Mouse (Mus musculus) hindbrain, embryonic 11.5 days (tissue): ENCODE data around the gene Sspn. TPM values are rescaled to one million over a fixed set of nuclear protein-coding genes. Genes with fewer than 3 reads are reported as not detected.

Experiments used
- ATAC-seq: fragments of 200-750 bp; cut with Nextera tagmentation; 2 replicates; pipeline ENCODE4 v1.8.0; 2017; ENCODE audit warnings: mild to moderate bottlenecking, moderate TSS enrichment, moderate library complexity; ENCODE audit not compliant: low FRiP score
- DNase-seq: peaks from one replicate; pipeline ENCODE4 v3.0.0-alpha.2; 2015; ENCODE audit warnings: low spot score
- H3K27ac ChIP-seq: fragments of 300-500 bp; sonication (generic); 2 replicates; pipeline ENCODE4 v1.5.1; 2014; ENCODE audit warnings: mild to moderate bottlenecking, low read depth, low read length
- H3K27me3 ChIP-seq: fragments of 300-500 bp; sonication (generic); 2 replicates; pipeline ENCODE4 v1.6.1; 2014; ENCODE audit warnings: mild to moderate bottlenecking, low read length, moderate library complexity, mixed read lengths; ENCODE audit not compliant: control insufficient read depth, insufficient read depth
- H3K36me3 ChIP-seq: fragments of 300-500 bp; sonication (generic); 2 replicates; pipeline ENCODE4 v1.6.1; 2014; ENCODE audit warnings: mild to moderate bottlenecking, low read length, moderate library complexity, mixed read lengths; ENCODE audit not compliant: control insufficient read depth, insufficient read depth
- H3K4me1 ChIP-seq: fragments of 300-500 bp; sonication (generic); replicated peaks from 2 replicates; pipeline ENCODE4 v1.6.1; 2014; ENCODE audit warnings: low read length, mixed read lengths; ENCODE audit not compliant: control insufficient read depth, insufficient read depth
- H3K4me2 ChIP-seq: fragments of 300-500 bp; sonication (generic); replicated peaks from 2 replicates; pipeline ENCODE4 v1.6.1; 2014; ENCODE audit warnings: mild to moderate bottlenecking, low read depth, low read length
- H3K4me3 ChIP-seq: fragments of 300-500 bp; sonication (generic); 2 replicates; pipeline ENCODE4 v1.5.1; 2014; ENCODE audit warnings: low read depth, low read length
- H3K9ac ChIP-seq: fragments of 300-500 bp; sonication (generic); 2 replicates; pipeline ENCODE4 v1.6.1; 2014; ENCODE audit warnings: low read depth, low read length
- H3K9me3 ChIP-seq: fragments of 300-500 bp; sonication (generic); 2 replicates; pipeline ENCODE4 v1.6.1; 2016; ENCODE audit warnings: low read length; ENCODE audit not compliant: control insufficient read depth
- WGBS: fragments of 180-500 bp; shearing (Covaris S2); extraction: QIAGEN DNeasy Blood & Tissue Kit; methylation state at CpG from one replicate; pipeline ENCODE4 v1.1.7; 2014; 5-methylcytosine and 5-hydroxymethylcytosine counted together
- polyA plus RNA-seq: library from polyadenylated mRNA; unstranded; fragments of >200 nt; fragmentation: Nextera tagmentation; extraction: Ambion mirVana; gene quantifications from 2 replicates; pipeline ENCODE4 v1.2.1, GENCODE M21; 2014

Sspn gene
- polyA plus RNA-seq, 1 experiment from 2014 or later = 2.3 TPM

- 51% methylated on average over 5 of the region's 5 CpGs for WGBS
- H3K27ac ChIP-seq = no peak overlapping the region
Observed at GRCm38 (mm10) chr6:145973356-145973755, 41.9 kb downstream of the Sspn start.

DNA sequence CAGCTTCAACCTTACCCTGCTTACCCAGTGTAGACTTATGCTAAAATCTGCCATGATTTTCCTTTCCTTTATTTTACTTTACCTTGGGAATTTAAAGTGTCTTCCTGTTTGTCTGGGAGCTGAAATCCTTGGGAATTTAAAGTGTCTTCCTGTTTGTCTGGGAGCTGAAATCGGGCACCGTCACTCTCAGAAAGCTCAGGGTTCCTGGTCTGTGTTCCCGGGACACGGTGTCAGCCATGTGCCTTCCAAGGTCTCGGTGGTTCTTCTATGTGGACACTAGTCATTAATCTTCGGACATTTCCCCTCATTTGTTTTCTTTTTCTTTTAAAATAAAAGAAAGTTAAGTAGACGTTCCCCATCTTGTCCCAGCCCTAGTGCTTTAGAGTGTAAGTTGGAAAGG is 43.3 kb downstream of the Sspn start:
- H3K27ac ChIP-seq = no peak overlapping the region
- H3K4me3 ChIP-seq = no peak overlapping the region
- no peak overlapping the region for H3K4me2 ChIP-seq
- no peaks in the 10 kb centered on the region for H3K36me3 ChIP-seq
- no peak overlapping the region for H3K9ac ChIP-seq
- WGBS = 81% methylated on average over 7 of the region's 7 CpGs
- no peaks in the 10 kb centered on the region; the same call in 1 of the 2 replicates for H3K27me3 ChIP-seq
- H3K9me3 ChIP-seq = no peaks in the 10 kb centered on the region
- no peak for ATAC-seq
- no peak for DNase-seq
- no peaks in the 10 kb centered on the region for H3K4me1 ChIP-seq

More at GRCm38 (mm10) chr6:145973356-145973755, 41.9 kb downstream of the Sspn start:
- H3K27me3 ChIP-seq = no peaks in the 10 kb centered on the region; the same call in 1 of the 2 replicates
- no peak overlapping the region for H3K4me3 ChIP-seq
- no peak overlapping the region for H3K9ac ChIP-seq
- H3K4me1 ChIP-seq = no peaks in the 10 kb centered on the region
- no peaks in the 10 kb centered on the region for H3K9me3 ChIP-seq
- no peak overlapping the region for H3K4me2 ChIP-seq
- DNase-seq = no peak
- ATAC-seq = no peak
- no peaks in the 10 kb centered on the region for H3K36me3 ChIP-seq

DNA sequence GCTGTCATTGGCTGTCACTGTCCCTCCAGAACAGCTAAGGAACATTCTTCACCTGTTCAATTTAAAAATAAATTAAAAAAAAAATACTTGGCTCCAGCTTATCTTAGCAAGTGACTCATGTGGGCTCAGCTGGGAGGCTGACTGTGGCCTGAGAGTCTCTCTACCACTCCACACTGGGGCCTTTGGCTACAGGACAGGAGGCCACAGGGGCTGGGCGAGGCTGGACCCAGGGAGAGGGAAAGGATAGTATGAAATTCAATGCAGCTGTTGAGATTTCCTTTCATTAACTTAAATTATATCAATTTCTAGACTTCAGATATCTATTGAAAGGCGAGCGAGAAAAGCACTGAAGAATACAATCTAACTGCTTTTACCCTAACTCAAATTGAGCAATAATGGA is 45.9 kb downstream of the Sspn start:
- Histone ChIP-seq H3K4me1 (no peaks in the 10 kb centered on the region), H3K27me3 (no peaks in the 10 kb centered on the region; the same call in 1 of the 2 replicates), H3K9me3 (no peaks in the 10 kb centered on the region), H3K4me3 (no peak overlapping the region), H3K4me2 (no peak overlapping the region), H3K9ac (no peak overlapping the region), H3K36me3 (no peaks in the 10 kb centered on the region), H3K27ac (no peak overlapping the region)
- WGBS = 85% methylated on average over 3 of the region's 3 CpGs
- ATAC-seq (no peak), DNase-seq (no peak)

GRCm38 (mm10) chr6:145977771-145978450 is 46.5 kb downstream of the Sspn start:
- WGBS = 77% methylated on average over 8 of the region's 8 CpGs
- DNase-seq (no peak), ATAC-seq (no peak)
- H3K27ac ChIP-seq = no peak overlapping the region
- no peak overlapping the region for H3K9ac ChIP-seq
- H3K9me3 ChIP-seq = no peaks in the 10 kb centered on the region
- no peaks in the 10 kb centered on the region for H3K36me3 ChIP-seq
- no peaks in the 10 kb centered on the region; the same call in 1 of the 2 replicates for H3K27me3 ChIP-seq
- H3K4me1 ChIP-seq = no peaks in the 10 kb centered on the region
- H3K4me3 ChIP-seq = no peak overlapping the region
- H3K4me2 ChIP-seq = no peak overlapping the region

DNA sequence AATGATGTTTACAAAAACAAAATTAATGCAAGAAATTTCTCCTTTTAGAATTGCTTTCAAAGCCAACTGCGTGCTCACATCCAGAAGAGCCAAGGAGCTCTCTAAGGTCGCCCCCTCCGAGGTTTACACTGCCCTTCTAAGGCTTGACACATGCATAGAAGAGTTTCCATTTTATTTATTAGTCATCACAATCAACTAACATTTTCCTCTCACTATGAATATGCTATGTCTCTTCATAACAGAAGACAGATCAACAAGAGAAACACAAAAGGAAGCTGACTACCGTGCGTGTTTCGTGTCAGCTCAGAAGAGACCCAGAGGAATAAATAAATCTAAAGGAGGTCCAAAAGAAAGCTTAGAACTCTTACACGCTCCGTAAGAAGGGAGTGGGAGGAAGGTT is 49.6 kb downstream of the Sspn start:
- Histone ChIP-seq H3K36me3 (no peaks in the 10 kb centered on the region), H3K27ac (no peak overlapping the region), H3K27me3 (no peaks in the 10 kb centered on the region; the same call in 1 of the 2 replicates), H3K4me2 (no peak overlapping the region), H3K9ac (no peak overlapping the region), H3K4me1 (no peaks in the 10 kb centered on the region), H3K4me3 (no peak overlapping the region), H3K9me3 (no peaks in the 10 kb centered on the region)
- WGBS = 91% methylated on average over 8 of the region's 8 CpGs
- ATAC-seq = no peak
- DNase-seq = no peak

DNA sequence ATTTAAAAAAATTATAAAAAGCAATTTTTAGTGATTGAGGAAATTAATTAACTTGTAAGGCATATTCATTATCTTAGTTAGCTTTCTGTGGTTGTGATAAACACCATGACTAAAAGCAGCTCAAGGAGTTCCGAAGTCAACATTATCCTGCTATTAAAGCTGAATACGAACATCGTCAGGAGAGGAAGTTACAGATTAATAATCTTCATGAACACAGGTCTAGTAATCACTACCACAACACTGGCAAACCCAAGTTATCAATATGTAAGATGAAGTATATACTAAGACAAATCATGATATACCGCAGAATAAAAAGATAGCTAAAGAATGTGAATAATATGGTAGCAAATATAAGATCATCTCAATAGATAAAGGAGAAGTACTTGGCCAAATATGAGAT is 50.9 kb downstream of the Sspn start:
- H3K27me3 ChIP-seq = no peaks in the 10 kb centered on the region
- H3K27ac ChIP-seq = no peak overlapping the region
- no peak overlapping the region for H3K4me3 ChIP-seq
- H3K9me3 ChIP-seq = no peaks in the 10 kb centered on the region
- H3K9ac ChIP-seq = no peak overlapping the region
- no peak overlapping the region for H3K4me2 ChIP-seq
- DNase-seq = no peak
- ATAC-seq = no peak
- 98% methylated on average over 4 of the region's 4 CpGs for WGBS
- no peaks in the 10 kb centered on the region for H3K36me3 ChIP-seq
- H3K4me1 ChIP-seq = no peaks in the 10 kb centered on the region

- no peak for DNase-seq
- ATAC-seq = no peak
- 83% methylated on average over 1 of the region's 1 CpGs for WGBS
Observed at GRCm38 (mm10) chr6:145990578-145990977, 59.1 kb downstream of the Sspn start.

GRCm38 (mm10) chr6:145992526-145992925 is 61.1 kb downstream of the Sspn start:
- no peaks in the 10 kb centered on the region for H3K4me1 ChIP-seq
- no peak for ATAC-seq
- H3K27me3 ChIP-seq = no peaks in the 10 kb centered on the region
- no peak overlapping the region for H3K4me2 ChIP-seq
- H3K36me3 ChIP-seq = no peaks in the 10 kb centered on the region
- H3K4me3 ChIP-seq = no peak overlapping the region
- H3K9ac ChIP-seq = no peak overlapping the region
- 75% methylated on average over 11 of the region's 11 CpGs for WGBS
- no peak for DNase-seq
- H3K27ac ChIP-seq = no peak overlapping the region
- no peaks in the 10 kb centered on the region for H3K9me3 ChIP-seq

More at GRCm38 (mm10) chr6:145990578-145990977, 59.1 kb downstream of the Sspn start:
- H3K4me2 ChIP-seq = no peak overlapping the region
- no peaks in the 10 kb centered on the region for H3K4me1 ChIP-seq
- H3K9me3 ChIP-seq = no peaks in the 10 kb centered on the region
- H3K27ac ChIP-seq = no peak overlapping the region
- H3K27me3 ChIP-seq = no peaks in the 10 kb centered on the region
- no peak overlapping the region for H3K4me3 ChIP-seq
- no peak overlapping the region for H3K9ac ChIP-seq
- H3K36me3 ChIP-seq = no peaks in the 10 kb centered on the region

- Histone ChIP-seq H3K27me3 (no peaks in the 10 kb centered on the region), H3K4me3 (no peak overlapping the region), H3K9me3 (no peaks in the 10 kb centered on the region), H3K36me3 (no peaks in the 10 kb centered on the region), H3K9ac (no peak overlapping the region), H3K4me2 (no peak overlapping the region), H3K4me1 (no peaks in the 10 kb centered on the region), H3K27ac (no peak overlapping the region)
- WGBS = 89% methylated on average over 10 of the region's 10 CpGs
- no peak for DNase-seq
- no peak for ATAC-seq
Observed at GRCm38 (mm10) chr6:145992985-145993384, 61.5 kb downstream of the Sspn start.
